ENCODE assay signal across 9 mouse cellular contexts in the genomic region with DNA sequence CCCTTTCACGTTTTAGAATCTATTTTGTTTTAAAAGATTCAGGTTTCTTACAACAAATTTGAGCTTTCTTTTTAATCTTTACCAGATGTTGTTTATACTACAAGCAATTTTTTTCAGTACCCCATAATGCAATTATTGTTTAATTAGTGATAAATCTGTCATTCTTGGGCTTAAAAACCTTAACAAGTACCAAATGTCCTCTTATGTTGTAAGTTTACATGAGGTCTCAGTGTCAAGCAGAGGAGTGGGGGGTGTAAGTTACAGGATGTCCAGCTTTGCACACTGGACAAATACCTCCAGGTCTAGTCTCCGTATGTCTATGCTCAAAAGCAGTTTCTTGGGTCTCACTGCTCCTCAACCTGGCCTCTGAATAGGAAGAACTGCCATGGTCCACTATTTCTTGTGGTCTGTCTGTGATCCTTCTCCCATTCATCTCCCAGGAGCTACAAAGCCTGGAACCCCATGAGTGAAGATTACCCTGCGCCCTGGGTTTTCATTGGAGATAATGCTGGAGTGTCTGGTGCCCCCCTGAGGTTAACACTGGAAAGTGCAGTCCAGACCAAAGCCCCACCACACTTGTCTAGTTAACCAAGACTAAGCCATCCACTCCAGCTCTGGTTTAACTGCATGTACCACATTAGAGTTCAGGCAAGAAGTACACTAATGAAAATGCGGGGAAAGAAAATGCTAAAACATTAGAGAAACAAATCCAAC.
A peak's percentile ranks its signal among the peaks of the same experiment; 100 is the strongest.
DNase-seq lines count a peak whose midpoint lies in the region; ATAC-seq and TF ChIP-seq lines count a peak whose summit lies in the region.
"Had no signal": no experiment of that assay in that cellular context is flagged by ENCODE, and none has a peak within 500 bp of the region (broad histone marks: within the 10 kb centered on the region; RNA-seq: fewer than 3 reads in every experiment).

No protein-coding gene starts in this region.

- H3K4me1 ChIP-seq in liver, adult 2 months (ENCODE audit: control insufficient read depth, insufficient read depth, low read length): peaks cover 4% of the 10 kb centered on the region; the same call in 1 of the 2 replicates
- H3K4me1 ChIP-seq in liver, embryonic 11.5 days (replicated peaks; ENCODE audit: control insufficient read depth, insufficient read depth, low read length): no peaks in the 10 kb centered on the region
- H3K4me1 ChIP-seq in embryonic facial prominence, embryonic 10.5 days: peaks cover 56% of the 10 kb centered on the region
- 0 out of 2 replicates have a peak, but pooled peaks cover 11% of the 10 kb centered on the region for H3K4me1 ChIP-seq in kidney, postnatal 0 days (replicated peaks; ENCODE audit: insufficient read depth, low read length)
- peaks cover 12% of the 10 kb centered on the region for H3K4me1 ChIP-seq in neural tube, embryonic 15.5 days

- no peaks in the 10 kb centered on the region for H3K36me3 ChIP-seq in liver, adult 2 months (ENCODE audit: control insufficient read depth, insufficient read depth, low read length)
- no peaks in the 10 kb centered on the region for H3K36me3 ChIP-seq in liver, embryonic 11.5 days (ENCODE audit: control insufficient read depth, insufficient read depth, low read length)
- H3K36me3 ChIP-seq in embryonic facial prominence, embryonic 10.5 days (replicated peaks): peaks cover 3% of the 10 kb centered on the region; the same call in 1 of the 2 replicates
- H3K36me3 ChIP-seq in kidney, postnatal 0 days (ENCODE audit: insufficient read depth, low read length): no peaks in the 10 kb centered on the region
- H3K36me3 ChIP-seq in neural tube, embryonic 15.5 days: no peaks in the 10 kb centered on the region

- TF ChIP-seq POLR2A in liver, adult 2 months (IDR thresholded peaks at IDR 0.05; ENCODE audit: extremely low read depth, insufficient read depth, low read length): no peak

- no peak for ATAC-seq in liver, embryonic 11.5 days (replicated peaks; ENCODE audit: low FRiP score)
- no peak for ATAC-seq in kidney, postnatal 0 days (replicated peaks; ENCODE audit: low FRiP score, low read depth)
- ATAC-seq in neural tube, embryonic 15.5 days (ENCODE audit: low FRiP score): no peak

- no peaks in the 10 kb centered on the region for H3K79me2 ChIP-seq in liver, adult 2 months (ENCODE audit: control insufficient read depth, insufficient read depth, low read length)

- peak; percentile 63 for TF ChIP-seq CTCF in liver, adult 2 months (IDR thresholded peaks at IDR 0.05; ENCODE audit: low read depth, low read length)
- peak; percentile 75 for TF ChIP-seq CTCF in kidney, postnatal 0 days (IDR thresholded peaks at IDR 0.05; ENCODE audit: low read depth)

- no peak overlapping the region for H3K9ac ChIP-seq in liver, adult 2 months (ENCODE audit: low read depth, low read length)
- no peak overlapping the region for H3K9ac ChIP-seq in liver, embryonic 11.5 days (ENCODE audit: low read depth, low read length)
- no peak overlapping the region for H3K9ac ChIP-seq in kidney, postnatal 0 days (ENCODE audit: low read depth, low read length)
- H3K9ac ChIP-seq in neural tube, embryonic 15.5 days (replicated peaks): no peak overlapping the region
- H3K9ac ChIP-seq: midbrain, embryonic 12.5 days had no signal

- peak; percentile 52 for DNase-seq in adrenal gland, adult 2 months
- no peak for DNase-seq in adrenal gland, adult 18-20 months (ENCODE audit: low spot score in 2 of 2)
- DNase-seq in liver, adult 2 months (ENCODE audit: extremely low read depth, low read depth, low spot score): peak; percentile 25
- no peak for DNase-seq in liver, embryonic 11.5 days (ENCODE audit: low spot score)
- DNase-seq in embryonic facial prominence, embryonic 10.5 days (ENCODE audit: low spot score): peak; percentile 70
- peak; percentile 79 for DNase-seq in kidney, postnatal 0 days (ENCODE audit: low spot score)
- DNase-seq in Muller cell, postnatal 12 days (ENCODE audit: inconsistent ontology term): no peak

- 76% methylated on average over 4 of the region's 4 CpGs for WGBS in liver, adult 2 months
- 63% methylated on average over 4 of the region's 4 CpGs for WGBS in liver, embryonic 11.5 days
- WGBS in embryonic facial prominence, embryonic 10.5 days: 39% methylated on average over 4 of the region's 4 CpGs
- 58% methylated on average over 4 of the region's 4 CpGs for WGBS in kidney, postnatal 0 days
- WGBS in neural tube, embryonic 15.5 days: 72% methylated on average over 4 of the region's 4 CpGs

- no peaks in the 10 kb centered on the region for H3K27me3 ChIP-seq in liver, adult 2 months (ENCODE audit: control insufficient read depth, insufficient read depth, low read length)
- H3K27me3 ChIP-seq in liver, embryonic 11.5 days (replicated peaks; ENCODE audit: control insufficient read depth, insufficient read depth, low read length): no peaks in the 10 kb centered on the region
- H3K27me3 ChIP-seq in embryonic facial prominence, embryonic 10.5 days (replicated peaks; ENCODE audit: low read depth, poor library complexity, severe bottlenecking): no peaks in the 10 kb centered on the region
- no peaks in the 10 kb centered on the region for H3K27me3 ChIP-seq in kidney, postnatal 0 days (ENCODE audit: insufficient read depth, low read length)
- H3K27me3 ChIP-seq in neural tube, embryonic 15.5 days (replicated peaks): no peaks in the 10 kb centered on the region

- H3K4me3 ChIP-seq in liver, adult 2 months (ENCODE audit: insufficient read depth, low read depth, low read length): no peak overlapping the region
- no peak overlapping the region for H3K4me3 ChIP-seq in liver, embryonic 11.5 days (ENCODE audit: low read depth, low read length)
- no peak overlapping the region for H3K4me3 ChIP-seq in embryonic facial prominence, embryonic 10.5 days
- no peak overlapping the region for H3K4me3 ChIP-seq in kidney, postnatal 0 days (replicated peaks; ENCODE audit: low read depth, low read length)
- H3K4me3 ChIP-seq in neural tube, embryonic 15.5 days (replicated peaks): no peak overlapping the region
- H3K4me3 ChIP-seq: midbrain, embryonic 12.5 days had no signal

- no peak overlapping the region for H3K27ac ChIP-seq in liver, adult 2 months (replicated peaks; ENCODE audit: insufficient read depth, low read depth, low read length)
- H3K27ac ChIP-seq in liver, embryonic 11.5 days (ENCODE audit: low read depth, low read length): no peak overlapping the region
- H3K27ac ChIP-seq in embryonic facial prominence, embryonic 10.5 days (replicated peaks): peak overlapping the region; percentile 77
- 0 out of 2 replicates have a peak overlapping the region, but pooled peaks have one; percentile 42 for H3K27ac ChIP-seq in kidney, postnatal 0 days
- peak overlapping the region; percentile 60 for H3K27ac ChIP-seq in neural tube, embryonic 15.5 days (replicated peaks)

- no peak overlapping the region for H3K4me2 ChIP-seq in liver, embryonic 11.5 days
- H3K4me2 ChIP-seq in kidney, postnatal 0 days (ENCODE audit: low read length): no peak overlapping the region
- no peak overlapping the region for H3K4me2 ChIP-seq in neural tube, embryonic 15.5 days
- H3K4me2 ChIP-seq: midbrain, embryonic 12.5 days had no signal

- H3K9me3 ChIP-seq in liver, embryonic 11.5 days (ENCODE audit: control insufficient read depth, low read length): no peaks in the 10 kb centered on the region
- H3K9me3 ChIP-seq in embryonic facial prominence, embryonic 10.5 days: no peaks in the 10 kb centered on the region
- no peaks in the 10 kb centered on the region for H3K9me3 ChIP-seq in kidney, postnatal 0 days (replicated peaks; ENCODE audit: low read length)
- H3K9me3 ChIP-seq in neural tube, embryonic 15.5 days (replicated peaks): no peaks in the 10 kb centered on the region
- H3K9me3 ChIP-seq: midbrain, embryonic 12.5 days had no signal

Comparison
In these comparisons a context has a peak if more than half of its experiments do, and no peak if none do; other contexts are left out.
1. DNase-seq: peak in adrenal gland, adult 2 months (single experiment), liver, adult 2 months (single experiment), embryonic facial prominence, embryonic 10.5 days (single experiment) and kidney, postnatal 0 days (single experiment); none in adrenal gland, adult 18-20 months (0 of 2), liver, embryonic 11.5 days (single experiment) and Muller cell, postnatal 12 days (single experiment).
2. H3K27ac ChIP-seq: peak in embryonic facial prominence, embryonic 10.5 days (single experiment), kidney, postnatal 0 days (single experiment) and neural tube, embryonic 15.5 days (single experiment); none in liver, adult 2 months (single experiment) and liver, embryonic 11.5 days (single experiment).